Mouse (Mus musculus): ENCODE measurements around the gene Tspan7. TPM values are rescaled to one million over a fixed set of nuclear protein-coding genes. Genes with fewer than 3 reads are reported as not detected.

Gene Tspan7
- total RNA-seq, 2 experiments from 2014 or later: 1,252 to 1,385 TPM

DNA sequence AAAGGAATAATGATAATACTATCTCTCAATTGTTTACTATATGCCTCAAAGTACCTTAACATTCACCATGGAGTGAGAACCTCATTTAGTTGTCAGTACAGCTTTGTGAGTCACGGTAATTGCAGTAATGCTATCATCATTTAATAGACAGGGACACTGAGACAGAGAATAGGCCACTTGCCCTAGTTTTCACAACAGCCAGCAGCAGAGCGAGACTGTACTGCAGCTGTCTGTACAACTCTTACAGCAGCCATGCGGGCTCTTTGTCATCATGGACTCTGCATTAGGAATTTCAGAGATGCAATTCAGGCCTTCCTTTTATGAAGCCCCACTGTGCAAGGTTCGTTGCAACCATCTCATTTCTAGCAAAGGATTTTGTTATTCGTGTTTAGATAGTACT lies 72.6 kb downstream of the Tspan7 start:
- Histone ChIP-seq H3K4me3 (no peak overlapping the region), H3K27ac (no peak overlapping the region)
- no peak for DNase-seq (ENCODE audit: extremely low spot score in 1 of 2, low spot score in 2 of 2)
- TF ChIP-seq CTCF (IDR thresholded peaks at IDR 0.05): no peak
- intact Hi-C loops (cut with DNase I): no loop called here

DNA sequence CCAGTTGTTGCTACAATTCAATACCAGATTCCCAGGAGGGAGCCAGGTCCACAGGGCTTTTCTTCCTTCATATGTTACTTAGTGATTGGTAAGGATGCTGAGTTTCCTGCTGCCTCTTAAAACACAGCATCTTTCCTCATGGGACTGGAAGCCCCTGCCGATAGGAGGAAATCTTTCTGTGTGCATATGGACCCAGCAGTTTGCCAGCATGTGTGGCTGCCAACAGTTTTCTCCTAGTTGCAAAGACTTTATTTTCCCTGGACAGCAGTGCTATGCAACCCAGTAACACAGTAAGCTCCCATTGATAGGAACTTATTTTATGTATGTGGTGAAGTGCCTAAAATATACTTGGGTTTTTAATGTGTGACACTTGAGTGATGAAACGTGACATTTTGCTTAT lies 73.7 kb downstream of the Tspan7 start:
- intact Hi-C loops (cut with DNase I): no loop called here
- Histone ChIP-seq H3K27ac (no peak overlapping the region), H3K4me3 (no peak overlapping the region)
- DNase-seq (ENCODE audit: extremely low spot score in 1 of 2, low spot score in 2 of 2): no peak
- no peak for TF ChIP-seq CTCF (IDR thresholded peaks at IDR 0.05)

DNA sequence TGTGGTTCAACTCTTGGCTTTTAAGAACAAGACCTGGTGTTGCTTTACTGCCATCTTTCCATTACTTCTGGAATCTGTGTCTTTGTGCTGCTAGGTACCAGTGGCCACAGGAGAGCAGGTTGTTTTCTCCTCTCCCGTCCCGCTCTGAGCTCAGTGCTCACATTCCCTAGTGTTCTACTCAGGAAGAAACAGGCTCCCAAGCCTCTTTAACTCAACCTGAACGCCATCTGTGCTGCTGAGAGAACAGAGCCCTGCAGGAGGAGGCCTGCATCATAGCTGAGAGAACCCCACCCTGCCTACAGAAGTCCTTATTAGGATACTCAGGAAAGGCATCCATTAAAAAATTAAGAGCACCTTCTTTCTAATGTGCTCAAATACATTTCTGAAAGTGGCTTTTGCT lies 80.9 kb downstream of the Tspan7 start:
- DNase-seq (ENCODE audit: extremely low spot score in 1 of 2, low spot score in 2 of 2): no peak
- H3K27ac ChIP-seq: no peak overlapping the region
- intact Hi-C loops (cut with DNase I): no loop called here
- no peak; the same call in 1 of the 2 replicates for TF ChIP-seq CTCF (IDR thresholded peaks at IDR 0.05)
- H3K4me3 ChIP-seq: no peak overlapping the region

DNA sequence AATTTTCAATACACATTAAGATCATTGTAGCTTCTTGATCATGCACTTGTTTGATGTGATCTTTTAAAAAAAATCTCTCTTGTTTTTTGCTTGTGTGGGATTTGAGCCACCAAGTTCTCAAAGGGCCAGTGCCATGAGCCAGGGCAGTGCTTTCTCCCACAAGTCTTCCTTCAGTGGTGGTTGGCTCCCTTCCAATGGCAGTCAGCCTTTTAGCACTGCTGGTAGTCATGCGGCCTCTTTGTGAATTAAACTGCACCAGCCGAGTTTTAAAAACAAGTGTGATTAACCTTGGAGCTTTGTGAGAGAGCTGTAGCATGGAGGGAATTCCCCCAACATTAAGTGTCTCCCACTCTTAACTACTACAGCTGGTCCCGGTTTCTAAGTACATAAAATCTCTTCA lies 89.6 kb downstream of the Tspan7 start:
- no peak; the same call in 1 of the 2 replicates for TF ChIP-seq CTCF (IDR thresholded peaks at IDR 0.05)
- peak in 1 of 2 experiments; percentile 31 for DNase-seq (ENCODE audit: extremely low spot score in 1 of 2, low spot score in 2 of 2)
- no peak overlapping the region for H3K4me3 ChIP-seq
- intact Hi-C loops (cut with DNase I): loop anchor here (5.0 kb wide), 1 partner anchor 37 kb away; no protein-coding TSS in a partner anchor
- no peak overlapping the region; the same call in 1 of the 2 replicates for H3K27ac ChIP-seq

DNA sequence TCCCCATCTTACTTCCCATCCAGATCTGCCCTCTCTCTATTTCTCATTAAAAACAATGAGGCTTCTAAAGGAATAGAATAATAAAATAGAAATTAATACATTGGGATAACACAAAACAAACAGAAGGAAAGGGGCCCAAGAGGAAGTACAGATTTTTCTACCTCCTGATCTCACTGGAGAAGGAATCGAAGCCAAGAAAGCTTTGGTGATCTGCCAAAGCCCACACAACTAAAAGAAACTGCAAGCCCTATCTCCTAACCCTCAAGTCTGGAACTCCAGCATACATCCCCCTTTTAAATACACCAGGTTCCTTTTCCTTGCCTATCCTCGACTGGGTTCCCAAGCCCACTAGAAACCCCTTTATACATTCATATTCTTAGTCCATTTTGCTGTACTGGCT lies 90.4 kb downstream of the Tspan7 start:
- no peak overlapping the region; the same call in 1 of the 2 replicates for H3K27ac ChIP-seq
- no peak for DNase-seq (ENCODE audit: extremely low spot score in 1 of 2, low spot score in 2 of 2)
- intact Hi-C loops (cut with DNase I): loop anchor here (5.0 kb wide), 1 partner anchor 88 kb away; the partner anchor contains the start of gene Tspan7
- H3K4me3 ChIP-seq: no peak overlapping the region
- no peak for TF ChIP-seq CTCF (IDR thresholded peaks at IDR 0.05)

DNA sequence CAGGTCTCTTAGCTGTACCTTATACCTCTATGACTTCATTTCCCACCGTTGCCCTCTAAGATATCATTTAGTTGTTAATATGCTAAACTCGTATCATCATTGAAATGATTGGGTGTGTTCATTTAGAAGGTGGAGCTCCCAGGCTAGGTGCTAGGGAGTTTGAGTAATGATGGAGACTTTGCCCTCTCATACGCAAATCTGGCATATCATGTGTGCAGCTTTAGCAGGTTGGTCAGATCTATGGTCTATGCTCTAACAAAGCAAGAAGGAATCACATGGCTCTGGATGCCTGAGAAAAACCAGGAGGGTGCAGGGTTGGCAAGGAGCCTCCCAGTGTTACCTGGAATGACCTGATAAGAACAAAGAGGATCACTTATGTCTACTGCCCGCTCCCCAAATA lies 91.4 kb downstream of the Tspan7 start:
- DNase-seq (ENCODE audit: extremely low spot score in 1 of 2, low spot score in 2 of 2): no peak
- H3K27ac ChIP-seq: no peak overlapping the region
- TF ChIP-seq CTCF (IDR thresholded peaks at IDR 0.05): no peak
- intact Hi-C loops (cut with DNase I): loop anchor here (5.0 kb wide), 1 partner anchor 89 kb away; the partner anchor contains the start of gene Tspan7
- H3K4me3 ChIP-seq: no peak overlapping the region

DNA sequence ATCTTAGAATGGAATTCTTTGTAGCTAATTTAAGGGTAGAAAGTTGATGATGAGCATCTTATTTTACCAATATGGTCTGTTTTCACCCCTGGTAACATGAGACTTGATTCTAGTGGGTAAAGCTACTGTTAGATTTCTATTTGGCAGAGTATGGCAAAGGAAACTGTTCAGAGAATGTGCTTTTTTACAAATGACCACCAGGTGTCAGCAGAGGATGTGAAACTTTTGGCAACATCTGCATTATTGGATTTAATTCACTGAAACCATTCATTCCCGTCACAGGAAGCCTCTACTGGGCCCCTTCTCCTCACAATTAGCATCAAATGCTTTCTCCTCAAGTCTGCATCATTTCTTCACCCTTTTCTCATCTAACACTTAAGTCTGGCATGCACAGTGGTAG lies 92.4 kb downstream of the Tspan7 start:
- H3K4me3 ChIP-seq: no peak overlapping the region
- intact Hi-C loops (cut with DNase I): loop anchor here (5.0 kb wide), 1 partner anchor 90 kb away; the partner anchor contains the start of gene Tspan7
- H3K27ac ChIP-seq: no peak overlapping the region
- TF ChIP-seq CTCF (IDR thresholded peaks at IDR 0.05): peak; percentile 82
- no peak for DNase-seq (ENCODE audit: extremely low spot score in 1 of 2, low spot score in 2 of 2)

DNA sequence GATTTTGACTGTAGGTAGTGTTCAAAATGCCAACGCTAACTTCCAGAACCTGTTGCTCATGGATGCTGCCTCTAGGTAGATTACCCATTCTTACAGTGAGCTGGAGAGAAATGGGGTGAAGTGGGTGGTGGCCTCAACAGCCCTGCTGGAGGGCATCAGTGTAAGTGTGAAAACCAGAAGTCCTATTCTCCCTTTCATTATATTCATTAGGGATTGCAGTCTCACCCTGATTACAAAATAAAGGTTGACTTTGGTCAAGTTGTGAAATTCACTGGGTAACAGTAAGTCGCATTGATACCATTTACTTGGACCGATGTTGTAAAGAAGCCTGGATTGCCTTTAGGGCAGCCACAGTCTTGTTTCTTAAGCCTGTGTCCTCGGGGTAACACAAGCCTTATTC lies 97.8 kb downstream of the Tspan7 start:
- no peak for DNase-seq (ENCODE audit: extremely low spot score in 1 of 2, low spot score in 2 of 2)
- Histone ChIP-seq H3K27ac (no peak overlapping the region), H3K4me3 (no peak overlapping the region)
- TF ChIP-seq CTCF (IDR thresholded peaks at IDR 0.05): no peak
- intact Hi-C loops (cut with DNase I): loop anchor here (2.0 kb wide), 1 partner anchor 64 kb away; no protein-coding TSS in a partner anchor

DNA sequence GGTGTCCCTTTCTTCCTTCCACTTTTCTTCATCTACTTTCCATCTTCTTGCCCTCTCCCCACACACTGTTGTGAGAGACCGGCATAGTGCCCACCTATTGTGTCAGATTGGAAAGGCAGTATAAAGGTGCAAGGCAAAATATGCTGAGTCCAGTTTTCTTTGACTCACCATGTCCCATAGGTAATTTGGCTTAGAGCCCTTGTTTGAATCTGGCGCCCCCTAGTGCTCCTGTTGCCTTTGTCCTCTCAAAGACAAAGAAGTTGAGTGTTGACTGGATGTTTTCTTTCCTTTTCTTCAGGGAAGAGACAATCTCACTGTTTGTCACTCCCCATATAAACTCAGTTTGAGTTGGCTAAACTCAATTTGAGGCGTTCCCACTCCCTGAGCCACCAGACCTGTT lies 107.3 kb downstream of the Tspan7 start:
- TF ChIP-seq CTCF (IDR thresholded peaks at IDR 0.05): peak; percentile 38
- Histone ChIP-seq H3K27ac (no peak overlapping the region), H3K4me3 (no peak overlapping the region)
- no peak for DNase-seq (ENCODE audit: extremely low spot score in 1 of 2, low spot score in 2 of 2)
- intact Hi-C loops (cut with DNase I): no loop called here

DNA sequence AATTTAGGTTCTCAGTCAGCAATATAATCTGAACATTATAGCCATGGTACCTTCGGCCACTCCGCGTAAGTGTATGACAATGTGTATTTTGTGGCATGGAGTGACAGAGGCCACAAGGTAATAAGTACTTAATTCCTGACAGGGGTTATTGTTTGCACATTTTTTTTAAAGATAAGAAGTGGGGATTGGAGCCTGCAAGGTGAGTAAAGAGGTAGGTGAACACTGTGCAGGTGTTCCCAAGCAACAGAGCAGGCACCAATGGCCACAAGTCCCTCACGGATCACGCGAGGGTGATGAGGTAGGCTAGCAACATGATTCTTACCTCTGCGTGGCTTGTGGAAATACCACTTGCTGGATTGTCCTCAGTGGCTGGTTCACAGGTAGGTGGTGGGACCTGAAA lies 108.6 kb downstream of the Tspan7 start:
- Histone ChIP-seq H3K4me3 (no peak overlapping the region), H3K27ac (no peak overlapping the region)
- intact Hi-C loops (cut with DNase I): no loop called here
- TF ChIP-seq CTCF (IDR thresholded peaks at IDR 0.05): no peak
- no peak for DNase-seq (ENCODE audit: extremely low spot score in 1 of 2, low spot score in 2 of 2)

DNA sequence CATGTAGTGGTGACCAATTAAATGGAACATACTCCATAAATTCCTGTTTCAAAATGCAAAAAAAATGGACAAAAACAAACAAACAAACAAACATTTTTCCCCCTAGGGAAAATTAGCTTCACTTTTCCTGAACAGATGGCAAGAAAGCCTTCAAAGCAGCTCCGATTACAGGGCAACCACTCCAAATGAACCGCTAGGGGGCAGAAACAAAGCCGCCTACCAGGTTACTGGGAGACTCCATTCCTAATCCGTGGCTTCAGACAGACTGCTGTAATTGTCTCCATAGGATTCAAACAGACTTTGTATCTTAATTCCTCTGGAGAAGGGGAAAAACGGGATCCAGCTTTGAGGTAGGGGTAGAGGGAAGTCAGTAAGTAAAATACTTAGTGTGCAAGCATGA lies 132.2 kb downstream of the Tspan7 start:
- H3K27ac ChIP-seq: no peak overlapping the region
- intact Hi-C loops (cut with DNase I): no loop called here
- no peak overlapping the region for H3K4me3 ChIP-seq
- peak; percentile 51 for TF ChIP-seq CTCF (IDR thresholded peaks at IDR 0.05)
- peak in 1 of 2 experiments; percentile 8 for DNase-seq (ENCODE audit: extremely low spot score in 1 of 2, low spot score in 2 of 2)

DNA sequence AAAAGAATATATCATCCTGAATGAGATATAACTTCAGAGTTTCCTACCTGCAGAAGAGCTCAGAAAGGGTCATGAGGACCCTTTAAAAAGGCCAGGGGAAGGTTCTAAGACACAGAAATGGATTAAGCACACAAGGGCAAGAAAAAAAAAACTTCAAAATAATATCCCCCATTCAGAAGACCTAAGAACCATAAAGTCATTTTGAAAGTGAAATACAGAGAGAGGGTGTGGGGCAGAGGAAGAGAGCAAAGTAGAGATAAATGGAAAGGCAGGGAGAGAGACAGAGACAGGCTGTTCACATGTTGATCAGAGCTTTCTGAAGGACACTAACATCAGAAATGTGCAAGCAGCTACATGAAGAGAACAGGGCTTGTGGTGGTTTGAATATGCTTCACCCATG lies 156.1 kb downstream of the Tspan7 start:
- no peak for DNase-seq (ENCODE audit: extremely low spot score in 1 of 2, low spot score in 2 of 2)
- no peak for TF ChIP-seq CTCF (IDR thresholded peaks at IDR 0.05)
- Histone ChIP-seq H3K4me3 (no peak overlapping the region), H3K27ac (no peak overlapping the region)
- intact Hi-C loops (cut with DNase I): no loop called here

Other genes starting within 250 kb of the Tspan7 start
- gene Otc, start 232.9 kb upstream of the Tspan7 start, total RNA-seq (2021): not detected
- 100 to 1,000 TPM in 1 of 2 experiments, 10 to 100 TPM in 1; 99.7 to 112 TPM for gene Mid1ip1, start 229.9 kb downstream of the Tspan7 start, total RNA-seq (2021)